Mouse (Mus musculus) splenic B cell, adult 2 months (primary cell): Measurements from ENCODE around the gene Sf3b6.

Experiments
- DNase-seq: peaks from one replicate; pipeline ENCODE4 v3.0.0-alpha.2; 2011; ENCODE audit warnings: low read depth, low spot score
- H3K27me3 ChIP-seq: 2 replicates; pipeline ENCODE4 v1.6.1; 2012; ENCODE audit warnings: mild to moderate bottlenecking, low read length, moderate library complexity, mixed read lengths; ENCODE audit not compliant: control insufficient read depth, poor library complexity, insufficient read depth, severe bottlenecking
- H3K36me3 ChIP-seq: 2 replicates; pipeline ENCODE4 v1.6.1; 2012; ENCODE audit warnings: mild to moderate bottlenecking, low read length, moderate library complexity, mixed read lengths; ENCODE audit not compliant: control insufficient read depth, poor library complexity, insufficient read depth, severe bottlenecking

Gene Sf3b6

GRCm38 (mm10) chr12:4811036-4811435 is 6.3 kb upstream of the Sf3b6 start:
- H3K36me3 ChIP-seq: no peaks in the 10 kb centered on the region
- no peaks in the 10 kb centered on the region for H3K27me3 ChIP-seq
- DNase-seq: no peak

GRCm38 (mm10) chr12:4811705-4812104 is 5.6 kb upstream of the Sf3b6 start:
- no peak for DNase-seq
- no peaks in the 10 kb centered on the region for H3K36me3 ChIP-seq
- no peaks in the 10 kb centered on the region for H3K27me3 ChIP-seq

DNA sequence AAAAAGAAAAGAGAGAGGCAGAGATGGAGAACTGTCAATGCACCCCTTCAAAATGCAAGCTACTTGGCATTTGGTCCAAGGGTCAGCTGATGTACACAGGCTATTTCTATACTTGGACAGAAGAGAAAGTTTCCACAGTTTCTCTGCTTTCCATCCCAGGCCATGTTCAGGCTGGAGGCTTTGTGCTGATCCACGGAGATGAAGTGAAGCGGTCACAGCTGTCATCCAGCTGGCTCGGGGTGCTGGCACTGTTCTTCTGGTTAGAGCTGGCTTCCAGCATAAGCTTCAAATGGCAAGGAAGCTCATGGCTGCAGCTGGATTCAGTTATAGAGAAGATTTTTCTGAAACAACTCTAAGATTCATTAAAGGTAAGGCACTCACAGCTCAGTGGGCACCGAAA is 3.7 kb upstream of the Sf3b6 start:
- DNase-seq: no peak
- H3K27me3 ChIP-seq: no peaks in the 10 kb centered on the region
- no peaks in the 10 kb centered on the region for H3K36me3 ChIP-seq

GRCm38 (mm10) chr12:4816680-4817360 is 524 bp upstream of the Sf3b6 start:
- Histone ChIP-seq H3K27me3 (no peaks in the 10 kb centered on the region), H3K36me3 (peaks cover 8% of the 10 kb centered on the region; the same call in 1 of the 2 replicates)
- DNase-seq: no peak

DNA sequence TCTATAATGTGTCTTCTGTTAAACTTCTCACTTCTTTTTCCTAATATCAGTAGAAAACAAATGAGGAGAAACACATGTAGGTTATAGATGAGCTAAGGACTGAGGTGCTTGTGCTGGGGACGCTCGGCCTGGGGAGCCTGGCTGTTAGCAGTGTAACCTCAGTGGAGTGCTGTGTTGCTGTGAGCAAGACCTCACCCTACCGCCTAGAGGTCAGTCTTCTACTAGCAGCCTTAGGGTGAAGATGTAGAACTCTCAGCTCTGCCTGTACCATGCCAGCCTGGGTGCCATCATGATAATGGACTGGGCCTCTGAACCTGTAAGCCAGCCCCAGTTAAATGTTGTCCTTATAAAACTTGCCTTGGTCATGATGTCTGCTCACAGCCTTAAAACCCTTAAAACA is 9.9 kb downstream of the Sf3b6 start:
- no peaks in the 10 kb centered on the region for H3K27me3 ChIP-seq
- peaks cover 8% of the 10 kb centered on the region; the same call in 1 of the 2 replicates for H3K36me3 ChIP-seq
- DNase-seq: peak; percentile 5

DNA sequence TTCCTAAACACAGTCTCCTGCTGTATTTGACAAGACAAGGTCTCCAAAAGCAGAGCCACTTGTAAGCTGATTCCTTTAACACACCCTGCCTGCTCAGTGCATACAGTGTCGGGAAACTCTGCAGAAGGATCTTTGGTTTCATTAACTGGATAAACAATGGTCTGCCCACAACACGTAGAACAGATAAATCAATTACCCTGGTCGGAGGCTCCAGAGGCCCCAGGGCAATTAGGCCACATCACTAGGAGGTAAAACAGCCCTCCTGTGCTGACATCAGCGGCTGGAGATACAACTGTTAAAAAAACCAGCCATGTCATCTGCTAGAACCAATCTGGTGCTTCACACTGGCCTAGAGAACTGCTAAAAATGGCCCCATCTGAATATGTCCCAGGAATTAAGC is 19.6 kb downstream of the Sf3b6 start:
- no peak for DNase-seq
- H3K36me3 ChIP-seq: no peaks in the 10 kb centered on the region
- peaks cover 4% of the 10 kb centered on the region for H3K27me3 ChIP-seq

DNA sequence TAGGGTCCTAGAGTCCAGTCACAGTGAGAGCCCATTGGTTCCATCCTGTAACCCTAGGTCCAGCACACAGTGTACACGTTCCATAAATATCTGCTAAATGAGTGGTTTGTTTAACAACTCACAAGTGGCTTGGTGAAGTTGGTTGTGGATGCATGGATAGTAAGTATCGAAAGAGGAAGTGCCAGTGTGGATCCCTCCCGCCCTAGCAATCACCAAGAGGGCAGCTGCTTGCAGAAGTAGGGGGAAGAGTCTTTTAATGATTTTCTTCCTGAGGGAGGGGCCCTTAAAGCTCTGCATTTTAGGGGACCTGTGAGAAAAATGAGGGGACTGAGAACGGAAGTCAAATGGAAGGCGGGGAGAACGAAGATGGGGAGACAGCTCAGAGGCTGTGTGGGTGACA is 22.7 kb downstream of the Sf3b6 start:
- no peaks in the 10 kb centered on the region for H3K36me3 ChIP-seq
- DNase-seq: peak; percentile 29
- H3K27me3 ChIP-seq: peaks cover 4% of the 10 kb centered on the region

DNA sequence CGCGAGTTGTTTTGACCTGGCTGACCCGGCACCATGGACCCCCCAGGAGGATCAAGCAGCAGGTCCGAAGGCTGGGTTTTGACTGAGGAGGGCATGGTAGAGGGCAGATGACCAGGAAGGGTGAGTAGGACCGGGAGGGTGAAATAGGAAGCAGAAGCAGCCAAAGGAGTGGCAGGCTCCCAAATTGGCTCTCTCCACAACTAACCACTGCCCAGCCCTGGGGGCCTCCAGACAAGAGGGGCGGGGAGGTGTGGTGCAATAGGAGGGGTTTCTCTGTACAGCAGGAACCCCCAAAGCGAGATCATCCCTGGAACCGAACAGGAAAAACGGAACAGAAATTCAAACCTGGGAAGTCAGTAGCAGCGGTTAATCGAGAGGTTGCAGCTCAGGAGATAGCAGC is 23.4 kb downstream of the Sf3b6 start:
- peak; percentile 3 for DNase-seq
- Histone ChIP-seq H3K36me3 (no peaks in the 10 kb centered on the region), H3K27me3 (peaks cover 4% of the 10 kb centered on the region)

GRCm38 (mm10) chr12:4841392-4841887 is 24.1 kb downstream of the Sf3b6 start, which contains the start of gene Fkbp1b:
Gene Fkbp1b (minus strand): TSS chr12:4841591.
- H3K27me3 ChIP-seq: peaks cover 4% of the 10 kb centered on the region
- peak; percentile 33 for DNase-seq
- H3K36me3 ChIP-seq: no peaks in the 10 kb centered on the region

DNA sequence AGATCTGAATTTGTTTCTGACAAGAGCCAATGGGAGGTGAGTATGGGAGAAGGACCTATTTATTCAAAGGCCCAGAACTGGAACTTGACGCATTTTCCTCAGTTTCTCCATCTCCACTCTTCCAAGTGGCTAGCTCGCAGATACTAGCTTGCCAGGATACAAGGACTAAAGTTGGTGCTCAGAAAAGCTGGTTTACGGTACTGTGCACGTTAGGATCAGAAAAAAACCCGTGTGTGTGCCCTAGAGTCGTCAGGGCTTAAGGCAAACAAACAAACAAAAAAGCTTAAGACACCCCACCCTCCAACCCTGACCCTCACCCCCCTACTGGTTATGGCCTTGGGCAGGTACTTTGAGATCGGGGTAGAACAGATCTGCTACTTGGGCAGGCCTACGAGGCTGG is 25.1 kb downstream of the Sf3b6 start:
- DNase-seq: no peak
- H3K27me3 ChIP-seq: peaks cover 4% of the 10 kb centered on the region
- H3K36me3 ChIP-seq: no peaks in the 10 kb centered on the region

- Histone ChIP-seq H3K27me3 (peaks cover 4% of the 10 kb centered on the region), H3K36me3 (no peaks in the 10 kb centered on the region)
- peak; percentile 88 for DNase-seq
Observed at GRCm38 (mm10) chr12:4842890-4843597, 25.7 kb downstream of the Sf3b6 start, which contains the start of gene Wdcp. Gene Wdcp (plus strand): TSS chr12:4843303.

GRCm38 (mm10) chr12:4843741-4844140 is 26.4 kb downstream of the Sf3b6 start:
- Histone ChIP-seq H3K27me3 (peaks cover 4% of the 10 kb centered on the region), H3K36me3 (no peaks in the 10 kb centered on the region)
- DNase-seq: peak; percentile 66

DNA sequence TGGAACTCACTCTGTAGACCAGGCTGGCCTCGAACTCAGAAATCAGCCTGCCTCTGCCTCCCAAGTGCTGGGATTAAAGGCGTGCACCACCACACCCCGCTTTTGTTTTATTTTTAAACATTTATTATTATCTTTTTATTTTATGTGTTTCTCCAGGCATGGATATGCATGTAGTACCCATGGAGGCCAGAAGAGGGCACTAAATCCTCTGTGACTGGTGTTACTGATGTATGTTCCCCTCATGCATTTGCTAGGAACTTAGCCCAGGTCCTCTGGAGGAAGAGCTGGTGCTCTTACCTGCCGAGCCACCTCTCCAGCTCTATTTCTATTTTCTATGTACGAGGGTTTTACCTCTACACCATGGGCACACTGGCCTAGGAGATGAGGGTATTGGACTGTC is 38.8 kb downstream of the Sf3b6 start:
- Histone ChIP-seq H3K36me3 (no peaks in the 10 kb centered on the region), H3K27me3 (no peaks in the 10 kb centered on the region)
- DNase-seq: peak; percentile 63

- H3K27me3 ChIP-seq: no peaks in the 10 kb centered on the region
- DNase-seq: no peak
- no peaks in the 10 kb centered on the region for H3K36me3 ChIP-seq
Observed at GRCm38 (mm10) chr12:4856834-4857233, 39.5 kb downstream of the Sf3b6 start.

- no peak for DNase-seq
- no peaks in the 10 kb centered on the region for H3K36me3 ChIP-seq
Observed at GRCm38 (mm10) chr12:4859241-4859914, 42.0 kb downstream of the Sf3b6 start.

More at GRCm38 (mm10) chr12:4859241-4859914, 42.0 kb downstream of the Sf3b6 start:
- no peaks in the 10 kb centered on the region for H3K27me3 ChIP-seq
